Mouse (Mus musculus): ENCODE data around the gene Hoxd9.

- TF ChIP-seq POLR2A (IDR thresholded peaks at IDR 0.05; ENCODE audit: low read depth, low read length) (no peak), MAFK (IDR thresholded peaks at IDR 0.05; ENCODE audit: insufficient replicate concordance, low read length) (no peak), USF1 (IDR thresholded peaks at IDR 0.05; ENCODE audit: low read depth, low read length) (no peak), SMC3 (IDR thresholded peaks at IDR 0.05; ENCODE audit: low read depth, low read length) (no peak)
These were observed 29.6 kb upstream of the Hoxd9 start, which contains the start of gene Hoxd13 for GRCm38 (mm10) chr2:74667842-74668357.

Data from CH12.LX (cell line).